Mouse (Mus musculus): ENCODE results near the gene Gm20431. TPM values are rescaled to one million over a fixed set of nuclear protein-coding genes. Genes with fewer than 3 reads are reported as not detected.

Gene Gm20431
- polyA plus RNA-seq, 1 experiment from 2014 or later: 8.4 TPM

- Histone ChIP-seq H3K9me3 (ENCODE audit: control insufficient read depth, low read length) (no peaks in the 10 kb centered on the region), H3K27ac (ENCODE audit: low read depth, low read length) (no peak overlapping the region; the same call in 1 of the 2 replicates), H3K4me2 (replicated peaks; ENCODE audit: low read depth, low read length) (no peak overlapping the region), H3K4me3 (ENCODE audit: low read depth, low read length) (peak overlapping the region; percentile 98; the same call in 1 of the 2 replicates), H3K36me3 (ENCODE audit: control insufficient read depth, insufficient read depth, low read length) (no peaks in the 10 kb centered on the region), H3K9ac (ENCODE audit: low read depth, low read length) (no peak overlapping the region; the same call in 1 of the 2 replicates), H3K4me1 (replicated peaks; ENCODE audit: control insufficient read depth, insufficient read depth, low read length) (peaks cover 12% of the 10 kb centered on the region), H3K27me3 (ENCODE audit: control insufficient read depth, insufficient read depth, low read length) (no peaks in the 10 kb centered on the region)
- ATAC-seq (ENCODE audit: low FRiP score): no peak
- DNase-seq (ENCODE audit: low spot score): no peak
- WGBS: 85% methylated on average over 12 of the region's 12 CpGs
Observed at GRCm38 (mm10) chr2:167632731-167633536, 28.4 kb downstream of the Gm20431 start.

GRCm38 (mm10) chr2:167631591-167632448 lies 29.5 kb downstream of the Gm20431 start, which contains the start of gene Ube2v1:
TSS of gene Ube2v1 (minus strand) at chr2:167632095.
- WGBS: under 1% methylated on average over 69 of the region's 87 CpGs
- Histone ChIP-seq H3K27me3 (ENCODE audit: control insufficient read depth, insufficient read depth, low read length) (no peaks in the 10 kb centered on the region), H3K9me3 (ENCODE audit: control insufficient read depth, low read length) (no peaks in the 10 kb centered on the region), H3K9ac (ENCODE audit: low read depth, low read length) (peak within 1 kb of the TSS; percentile 87), H3K4me3 (ENCODE audit: low read depth, low read length) (peak within 1 kb of the TSS; percentile 98), H3K36me3 (ENCODE audit: control insufficient read depth, insufficient read depth, low read length) (no peaks in the 10 kb centered on the region), H3K4me1 (replicated peaks; ENCODE audit: control insufficient read depth, insufficient read depth, low read length) (peaks cover 12% of the 10 kb centered on the region), H3K27ac (ENCODE audit: low read depth, low read length) (peak within 1 kb of the TSS; percentile 85), H3K4me2 (replicated peaks; ENCODE audit: low read depth, low read length) (peak within 1 kb of the TSS; percentile 84)
- ATAC-seq (ENCODE audit: low FRiP score) (peak; percentile 83), DNase-seq (ENCODE audit: low spot score) (peak; percentile 99)

- Histone ChIP-seq H3K27ac (ENCODE audit: low read depth, low read length) (peak overlapping the region; percentile 85), H3K4me1 (replicated peaks; ENCODE audit: control insufficient read depth, insufficient read depth, low read length) (peaks cover 12% of the 10 kb centered on the region), H3K36me3 (ENCODE audit: control insufficient read depth, insufficient read depth, low read length) (no peaks in the 10 kb centered on the region), H3K4me2 (replicated peaks; ENCODE audit: low read depth, low read length) (peak overlapping the region; percentile 84), H3K9me3 (ENCODE audit: control insufficient read depth, low read length) (no peaks in the 10 kb centered on the region), H3K4me3 (ENCODE audit: low read depth, low read length) (peak overlapping the region; percentile 98), H3K9ac (ENCODE audit: low read depth, low read length) (peak overlapping the region; percentile 87), H3K27me3 (ENCODE audit: control insufficient read depth, insufficient read depth, low read length) (no peaks in the 10 kb centered on the region)
- ATAC-seq (ENCODE audit: low FRiP score) (no peak; the same call in none of the 2 replicates), DNase-seq (ENCODE audit: low spot score) (no peak)
- WGBS: 1% methylated on average over 24 of the region's 31 CpGs
Observed at GRCm38 (mm10) chr2:167631181-167631590, 30.1 kb downstream of the Gm20431 start.

- H3K9me3 ChIP-seq (ENCODE audit: control insufficient read depth, low read length): no peaks in the 10 kb centered on the region
- ATAC-seq (ENCODE audit: low FRiP score) (no peak), DNase-seq (ENCODE audit: low spot score) (no peak)
- H3K27me3 ChIP-seq (ENCODE audit: control insufficient read depth, insufficient read depth, low read length): no peaks in the 10 kb centered on the region
- no peaks in the 10 kb centered on the region for H3K36me3 ChIP-seq (ENCODE audit: control insufficient read depth, insufficient read depth, low read length)
- peak overlapping the region; percentile 84 for H3K4me2 ChIP-seq (replicated peaks; ENCODE audit: low read depth, low read length)
- H3K4me3 ChIP-seq (ENCODE audit: low read depth, low read length): peak overlapping the region; percentile 98
- H3K9ac ChIP-seq (ENCODE audit: low read depth, low read length): peak overlapping the region; percentile 87
- H3K27ac ChIP-seq (ENCODE audit: low read depth, low read length): 0 out of 2 replicates have a peak overlapping the region, but pooled peaks have one; percentile 4
- H3K4me1 ChIP-seq (replicated peaks; ENCODE audit: control insufficient read depth, insufficient read depth, low read length): peaks cover 12% of the 10 kb centered on the region
- 79% methylated on average over 5 of the region's 5 CpGs for WGBS
Observed at GRCm38 (mm10) chr2:167630421-167630820, 30.9 kb downstream of the Gm20431 start.

GRCm38 (mm10) chr2:167629665-167630209 lies 31.6 kb downstream of the Gm20431 start:
- Histone ChIP-seq H3K9ac (ENCODE audit: low read depth, low read length) (peak overlapping the region; percentile 28; the same call in 1 of the 2 replicates), H3K9me3 (ENCODE audit: control insufficient read depth, low read length) (no peaks in the 10 kb centered on the region), H3K27me3 (ENCODE audit: control insufficient read depth, insufficient read depth, low read length) (no peaks in the 10 kb centered on the region), H3K36me3 (ENCODE audit: control insufficient read depth, insufficient read depth, low read length) (no peaks in the 10 kb centered on the region), H3K27ac (ENCODE audit: low read depth, low read length) (0 out of 2 replicates have a peak overlapping the region, but pooled peaks have one; percentile 4), H3K4me2 (replicated peaks; ENCODE audit: low read depth, low read length) (no peak overlapping the region; the same call in 1 of the 2 replicates), H3K4me3 (ENCODE audit: low read depth, low read length) (peak overlapping the region; percentile 0; the same call in 1 of the 2 replicates), H3K4me1 (replicated peaks; ENCODE audit: control insufficient read depth, insufficient read depth, low read length) (peaks cover 12% of the 10 kb centered on the region)
- ATAC-seq (ENCODE audit: low FRiP score) (no peak), DNase-seq (ENCODE audit: low spot score) (no peak)
- WGBS: 78% methylated on average over 11 of the region's 11 CpGs

GRCm38 (mm10) chr2:167628872-167629271 lies 32.4 kb downstream of the Gm20431 start:
- H3K4me2 ChIP-seq (replicated peaks; ENCODE audit: low read depth, low read length): no peak overlapping the region
- H3K4me3 ChIP-seq (ENCODE audit: low read depth, low read length): no peak overlapping the region
- DNase-seq (ENCODE audit: low spot score) (no peak), ATAC-seq (ENCODE audit: low FRiP score) (no peak)
- H3K36me3 ChIP-seq (ENCODE audit: control insufficient read depth, insufficient read depth, low read length): no peaks in the 10 kb centered on the region
- H3K27me3 ChIP-seq (ENCODE audit: control insufficient read depth, insufficient read depth, low read length): no peaks in the 10 kb centered on the region
- 77% methylated on average over 4 of the region's 4 CpGs for whole genome bisulfite sequencing
- H3K9ac ChIP-seq (ENCODE audit: low read depth, low read length): no peak overlapping the region
- peaks cover 12% of the 10 kb centered on the region for H3K4me1 ChIP-seq (replicated peaks; ENCODE audit: control insufficient read depth, insufficient read depth, low read length)
- H3K9me3 ChIP-seq (ENCODE audit: control insufficient read depth, low read length): no peaks in the 10 kb centered on the region
- H3K27ac ChIP-seq (ENCODE audit: low read depth, low read length): 0 out of 2 replicates have a peak overlapping the region, but pooled peaks have one; percentile 6

GRCm38 (mm10) chr2:167627019-167627418 lies 34.3 kb downstream of the Gm20431 start:
- Histone ChIP-seq H3K9ac (ENCODE audit: low read depth, low read length) (no peak overlapping the region), H3K27ac (ENCODE audit: low read depth, low read length) (no peak overlapping the region), H3K4me2 (replicated peaks; ENCODE audit: low read depth, low read length) (no peak overlapping the region), H3K4me3 (ENCODE audit: low read depth, low read length) (no peak overlapping the region), H3K9me3 (ENCODE audit: control insufficient read depth, low read length) (no peaks in the 10 kb centered on the region), H3K27me3 (ENCODE audit: control insufficient read depth, insufficient read depth, low read length) (no peaks in the 10 kb centered on the region), H3K4me1 (replicated peaks; ENCODE audit: control insufficient read depth, insufficient read depth, low read length) (peaks cover 10% of the 10 kb centered on the region), H3K36me3 (ENCODE audit: control insufficient read depth, insufficient read depth, low read length) (no peaks in the 10 kb centered on the region)
- DNase-seq (ENCODE audit: low spot score) (no peak), ATAC-seq (ENCODE audit: low FRiP score) (no peak)
- WGBS: 92% methylated on average over 7 of the region's 7 CpGs

GRCm38 (mm10) chr2:167625670-167626069 lies 35.6 kb downstream of the Gm20431 start:
- no peak overlapping the region for H3K9ac ChIP-seq (ENCODE audit: low read depth, low read length)
- ATAC-seq (ENCODE audit: low FRiP score): no peak
- peaks cover 7% of the 10 kb centered on the region for H3K4me1 ChIP-seq (replicated peaks; ENCODE audit: control insufficient read depth, insufficient read depth, low read length)
- no peak overlapping the region for H3K4me3 ChIP-seq (ENCODE audit: low read depth, low read length)
- H3K27ac ChIP-seq (ENCODE audit: low read depth, low read length): no peak overlapping the region
- H3K36me3 ChIP-seq (ENCODE audit: control insufficient read depth, insufficient read depth, low read length): no peaks in the 10 kb centered on the region
- no peaks in the 10 kb centered on the region for H3K27me3 ChIP-seq (ENCODE audit: control insufficient read depth, insufficient read depth, low read length)
- 43% methylated on average over 2 of the region's 2 CpGs for WGBS
- no peak overlapping the region for H3K4me2 ChIP-seq (replicated peaks; ENCODE audit: low read depth, low read length)
- no peak for DNase-seq (ENCODE audit: low spot score)
- H3K9me3 ChIP-seq (ENCODE audit: control insufficient read depth, low read length): no peaks in the 10 kb centered on the region
